ENCODE assay signal across 29 mouse cellular contexts in genomic region chr5:113049876-113050275, GRCm38 (mm10). TPM values are rescaled to one million over a fixed set of nuclear protein-coding genes. Genes with fewer than 3 reads are reported as not detected.
DNase-seq lines count a peak whose midpoint lies in the region; ATAC-seq and TF ChIP-seq lines count a peak whose summit lies in the region.
"Had no signal": no experiment of that assay in that cellular context is flagged by ENCODE, and none has a peak within 500 bp of the region (broad histone marks: within the 10 kb centered on the region; RNA-seq: fewer than 3 reads in every experiment).

No protein-coding gene starts in this region.

- no peak overlapping the region for H3K4me2 ChIP-seq in forebrain, embryonic 15.5 days (replicated peaks)
- H3K4me2 ChIP-seq in forebrain, embryonic 16.5 days (ENCODE audit: low read length) = no peak overlapping the region
- H3K4me2 ChIP-seq: heart, embryonic 13.5 days; limb, embryonic 13.5 days; liver, embryonic 13.5 days; lung, embryonic 15.5 days; stomach, embryonic 15.5 days had no signal

- no peak overlapping the region for H3K27ac ChIP-seq in forebrain, embryonic 15.5 days (replicated peaks)
- H3K27ac ChIP-seq in forebrain, embryonic 16.5 days (ENCODE audit: low read length) = no peak overlapping the region
- H3K27ac ChIP-seq in layer of hippocampus, adult 2 months = peak overlapping the region; percentile 79
- H3K27ac ChIP-seq: heart, embryonic 13.5 days; limb, embryonic 13.5 days; liver, embryonic 13.5 days; lung, embryonic 15.5 days; stomach, embryonic 15.5 days had no signal

- peak in 1 of 2 experiments; percentile 47 for DNase-seq in layer of hippocampus, adult 2 months (ENCODE audit: low spot score in 2 of 2)
- DNase-seq in layer of hippocampus, postnatal 25 days (ENCODE audit: extremely low spot score in 1 of 2, low spot score in 1 of 2) = no peak
- DNase-seq in right cerebral cortex, postnatal 10 days (ENCODE audit: low spot score in 2 of 2) = peak; percentile 50 to 62
- no peak for DNase-seq in right cerebral cortex, postnatal 14 days
- DNase-seq in urinary bladder, postnatal 4 days (ENCODE audit: low spot score in 2 of 2) = no peak
- DNase-seq: B cell, adult 2 months; cerebellum, adult 8-10 months; gastrocnemius, postnatal 14 days; heart, adult 18-20 months; heart, postnatal 36 days; kidney, adult 9 months; kidney, postnatal 25 days; liver, embryonic 13.5 days; right cerebral cortex, adult 18-20 months; thymus, adult 18-20 months; thymus, postnatal 4 days had no signal

- no peak overlapping the region for H3K9ac ChIP-seq in forebrain, embryonic 15.5 days (replicated peaks)
- no peak overlapping the region for H3K9ac ChIP-seq in forebrain, embryonic 16.5 days (replicated peaks; ENCODE audit: low read depth, low read length)
- H3K9ac ChIP-seq: heart, embryonic 13.5 days; limb, embryonic 13.5 days; liver, embryonic 13.5 days; lung, embryonic 15.5 days; stomach, embryonic 15.5 days had no signal

- peaks cover 21% of the 10 kb centered on the region for H3K4me1 ChIP-seq in forebrain, embryonic 15.5 days
- peaks cover 15% of the 10 kb centered on the region for H3K4me1 ChIP-seq in forebrain, embryonic 16.5 days (replicated peaks; ENCODE audit: control insufficient read depth, insufficient read depth, low read length)
- H3K4me1 ChIP-seq: limb, embryonic 13.5 days; liver, embryonic 13.5 days; stomach, embryonic 15.5 days had no signal

- H3K9me3 ChIP-seq in forebrain, embryonic 15.5 days = no peaks in the 10 kb centered on the region
- no peaks in the 10 kb centered on the region for H3K9me3 ChIP-seq in forebrain, embryonic 16.5 days (ENCODE audit: control insufficient read depth, low read length)
- H3K9me3 ChIP-seq: heart, embryonic 13.5 days; limb, embryonic 13.5 days; liver, embryonic 13.5 days; lung, embryonic 15.5 days; stomach, embryonic 15.5 days had no signal

- H3K36me3 ChIP-seq in forebrain, embryonic 15.5 days = no peaks in the 10 kb centered on the region
- H3K36me3 ChIP-seq in forebrain, embryonic 16.5 days (ENCODE audit: control insufficient read depth, insufficient read depth) = no peaks in the 10 kb centered on the region
- H3K36me3 ChIP-seq: heart, embryonic 13.5 days; limb, embryonic 13.5 days; liver, embryonic 13.5 days; lung, embryonic 15.5 days; stomach, embryonic 15.5 days had no signal

- 0 out of 2 replicates have a peak, but pooled peaks have one; percentile 28 for ATAC-seq in forebrain, embryonic 15.5 days (replicated peaks)
- ATAC-seq in forebrain, embryonic 16.5 days = no peak; the same call in 1 of the 2 replicates

- no peak overlapping the region for H3K4me3 ChIP-seq in forebrain, embryonic 15.5 days
- H3K4me3 ChIP-seq in forebrain, embryonic 16.5 days (replicated peaks; ENCODE audit: low read length) = no peak overlapping the region
- no peak overlapping the region for H3K4me3 ChIP-seq in layer of hippocampus, adult 2 months
- H3K4me3 ChIP-seq: heart, embryonic 13.5 days; limb, embryonic 13.5 days; liver, embryonic 13.5 days; lung, embryonic 15.5 days; stomach, embryonic 15.5 days had no signal

- H3K27me3 ChIP-seq in forebrain, embryonic 15.5 days = no peaks in the 10 kb centered on the region
- no peaks in the 10 kb centered on the region for H3K27me3 ChIP-seq in forebrain, embryonic 16.5 days (replicated peaks; ENCODE audit: control insufficient read depth, insufficient read depth, low read length)
- H3K27me3 ChIP-seq: liver, embryonic 13.5 days; lung, embryonic 15.5 days; stomach, embryonic 15.5 days had no signal

- no peak for TF ChIP-seq CTCF in layer of hippocampus, adult 2 months (conservative IDR thresholded peaks at IDR 0.05)

RNA-seq across cellular contexts. Expression of gene Crybb2, which starts 20.0 kb away (rescaled TPM):
- polyA plus RNA-seq in forebrain, embryonic 15.5 days (2015; fragmentation: Nextera tagmentation; extraction: Ambion mirVana) = not detected in 2 replicates
- not detected in 2 replicates for polyA plus RNA-seq in forebrain, embryonic 16.5 days (2015; fragmentation: Nextera tagmentation; extraction: Ambion mirVana)
- not detected for total RNA-seq in layer of hippocampus, adult 2 months (2021)
- total RNA-seq in layer of hippocampus, postnatal 25 days (2021) = not detected
- total RNA-seq: adrenal gland, postnatal 4 days; gastrocnemius, postnatal 14 days; heart, adult 18-20 months; heart, postnatal 36 days; layer of hippocampus, postnatal 10 days; left cerebral cortex, postnatal 10 days; megakaryocyte progenitor cell, adult 5-6 weeks had no signal
- polyA plus RNA-seq: embryonic facial prominence, embryonic 14.5 days; heart, embryonic 13.5 days; inflammation-experienced regulatory T-cells, adult 6 months; limb, embryonic 13.5 days; liver, embryonic 13.5 days; lung, embryonic 15.5 days; spleen, adult 2 months; stomach, embryonic 15.5 days had no signal

RNA-seq across cellular contexts. Expression of gene Crybb3, which starts 31.5 kb away (rescaled TPM):
- polyA plus RNA-seq in forebrain, embryonic 15.5 days (2015; fragmentation: Nextera tagmentation; extraction: Ambion mirVana) = 0.73 and 0.80 TPM in 2 replicates
- 0.56 and 0.94 TPM in 2 replicates for polyA plus RNA-seq in forebrain, embryonic 16.5 days (2015; fragmentation: Nextera tagmentation; extraction: Ambion mirVana)
- total RNA-seq in layer of hippocampus, adult 2 months (2021) = 1 to 10 TPM; 3.8 to 4.2 TPM
- 1 to 10 TPM; 1.5 to 2.8 TPM for total RNA-seq in layer of hippocampus, postnatal 25 days (2021)
- total RNA-seq: megakaryocyte progenitor cell, adult 5-6 weeks had no signal
- polyA plus RNA-seq: liver, embryonic 13.5 days had no signal

RNA-seq across cellular contexts. Expression of gene Grk3, which starts 34.3 kb away (rescaled TPM):
- polyA plus RNA-seq in forebrain, embryonic 15.5 days (2015; fragmentation: Nextera tagmentation; extraction: Ambion mirVana) = 15.4 and 16.5 TPM in 2 replicates
- polyA plus RNA-seq in forebrain, embryonic 16.5 days (2015; fragmentation: Nextera tagmentation; extraction: Ambion mirVana) = 16.3 and 25.1 TPM in 2 replicates
- total RNA-seq in layer of hippocampus, adult 2 months (2021) = 10 to 100 TPM; 80.3 to 84.6 TPM
- total RNA-seq in layer of hippocampus, postnatal 25 days (2021) = 10 to 100 TPM; 64.7 to 74.9 TPM

Comparison
In these comparisons a context has a peak if more than half of its experiments do, and no peak if none do; other contexts are left out.
1. DNase-seq: peak in right cerebral cortex, postnatal 10 days (2 of 2); none in layer of hippocampus, postnatal 25 days (0 of 2), right cerebral cortex, postnatal 14 days (single experiment) and urinary bladder, postnatal 4 days (0 of 2).